Comparison of ENCODE assay signal across 24 mouse cellular contexts in genomic region chr13:24236736-24237135, GRCm38 (mm10). TPM values are rescaled to one million over a fixed set of nuclear protein-coding genes. Genes with fewer than 3 reads are reported as not detected.
A peak's percentile ranks its signal among the peaks of the same experiment; 100 is the strongest.
DNase-seq lines count a peak whose midpoint lies in the region; ATAC-seq and TF ChIP-seq lines count a peak whose summit lies in the region.
"Had no signal": no experiment of that assay in that cellular context is flagged by ENCODE, and none has a peak within 500 bp of the region (broad histone marks: within the 10 kb centered on the region; RNA-seq: fewer than 3 reads in every experiment).

No protein-coding gene starts in this region.

- H3K4me1 ChIP-seq in forebrain, embryonic 14.5 days (ENCODE audit: control insufficient read depth, insufficient read depth, low read length): no peaks in the 10 kb centered on the region
- H3K4me1 ChIP-seq in forebrain, embryonic 11.5 days (replicated peaks; ENCODE audit: control insufficient read depth, insufficient read depth, low read length): no peaks in the 10 kb centered on the region
- 0 out of 2 replicates have a peak, but pooled peaks cover 6% of the 10 kb centered on the region for H3K4me1 ChIP-seq in midbrain, postnatal 0 days (ENCODE audit: insufficient read depth, low read length)
- H3K4me1 ChIP-seq in midbrain, embryonic 15.5 days: peaks cover 7% of the 10 kb centered on the region; the same call in 1 of the 2 replicates
- peaks cover 7% of the 10 kb centered on the region; the same call in 1 of the 2 replicates for H3K4me1 ChIP-seq in neural tube, embryonic 15.5 days
- H3K4me1 ChIP-seq: liver, embryonic 15.5 days had no signal

- ATAC-seq in forebrain, embryonic 14.5 days: no peak
- ATAC-seq in forebrain, embryonic 11.5 days (replicated peaks; ENCODE audit: low FRiP score): no peak
- no peak for ATAC-seq in midbrain, postnatal 0 days (ENCODE audit: low FRiP score)
- ATAC-seq in midbrain, embryonic 15.5 days (replicated peaks): no peak
- ATAC-seq in neural tube, embryonic 15.5 days (ENCODE audit: low FRiP score): peak; percentile 40; the same call in 1 of the 2 replicates
- ATAC-seq: forebrain, embryonic 16.5 days; inflammation-experienced regulatory T-cells, adult 6 months; midbrain, embryonic 16.5 days had no signal

- no peak for TF ChIP-seq CTCF in midbrain, postnatal 0 days (IDR thresholded peaks at IDR 0.05)

- no peak overlapping the region for H3K4me3 ChIP-seq in forebrain, embryonic 14.5 days (ENCODE audit: low read depth, low read length)
- no peak overlapping the region for H3K4me3 ChIP-seq in forebrain, embryonic 11.5 days (ENCODE audit: low read depth, low read length)
- H3K4me3 ChIP-seq in midbrain, postnatal 0 days (ENCODE audit: low read depth, low read length): no peak overlapping the region
- no peak overlapping the region for H3K4me3 ChIP-seq in midbrain, embryonic 15.5 days
- H3K4me3 ChIP-seq in neural tube, embryonic 15.5 days (replicated peaks): no peak overlapping the region
- H3K4me3 ChIP-seq: embryonic facial prominence, embryonic 12.5 days; erythroblast, embryonic 14.5 days; heart, embryonic 13.5 days; hindbrain, embryonic 13.5 days; limb, embryonic 15.5 days; liver, embryonic 15.5 days had no signal

- H3K9ac ChIP-seq in forebrain, embryonic 14.5 days (ENCODE audit: low read length): no peak overlapping the region
- H3K9ac ChIP-seq in forebrain, embryonic 11.5 days (ENCODE audit: low read length): no peak overlapping the region
- no peak overlapping the region for H3K9ac ChIP-seq in midbrain, postnatal 0 days (replicated peaks; ENCODE audit: low read length, poor library complexity, severe bottlenecking)
- H3K9ac ChIP-seq in midbrain, embryonic 15.5 days: no peak overlapping the region
- H3K9ac ChIP-seq in neural tube, embryonic 15.5 days (replicated peaks): no peak overlapping the region
- H3K9ac ChIP-seq: embryonic facial prominence, embryonic 12.5 days; heart, embryonic 13.5 days; hindbrain, embryonic 13.5 days; limb, embryonic 15.5 days; liver, embryonic 15.5 days had no signal

- peak; percentile 53 for DNase-seq in forebrain, embryonic 14.5 days (ENCODE audit: low spot score)
- DNase-seq in forebrain, embryonic 11.5 days (ENCODE audit: low spot score): no peak
- peak; percentile 28 for DNase-seq in midbrain, postnatal 0 days (ENCODE audit: low spot score)
- peak; percentile 31 to 45 for DNase-seq in cerebellum, postnatal 14 days
- no peak for DNase-seq in right cerebral cortex, postnatal 4 days
- DNase-seq: adrenal gland, postnatal 25 days; kidney, postnatal 36 days; lung, postnatal 14 days; spleen, adult 18-20 months; thymus, adult 18-20 months; thymus, postnatal 4 days had no signal

- no peak overlapping the region for H3K4me2 ChIP-seq in forebrain, embryonic 14.5 days (ENCODE audit: low read length)
- no peak overlapping the region for H3K4me2 ChIP-seq in forebrain, embryonic 11.5 days (ENCODE audit: low read depth, low read length, severe bottlenecking)
- H3K4me2 ChIP-seq in midbrain, postnatal 0 days (ENCODE audit: low read depth, low read length, poor library complexity, severe bottlenecking): no peak overlapping the region
- no peak overlapping the region for H3K4me2 ChIP-seq in midbrain, embryonic 15.5 days
- H3K4me2 ChIP-seq in neural tube, embryonic 15.5 days: no peak overlapping the region
- H3K4me2 ChIP-seq: embryonic facial prominence, embryonic 12.5 days; heart, embryonic 13.5 days; hindbrain, embryonic 13.5 days; limb, embryonic 15.5 days; liver, embryonic 15.5 days had no signal

- H3K27ac ChIP-seq in forebrain, embryonic 14.5 days (ENCODE audit: low read depth, low read length): no peak overlapping the region
- H3K27ac ChIP-seq in forebrain, embryonic 11.5 days (ENCODE audit: low read depth, low read length): no peak overlapping the region
- no peak overlapping the region for H3K27ac ChIP-seq in midbrain, postnatal 0 days (ENCODE audit: low read depth, low read length)
- no peak overlapping the region for H3K27ac ChIP-seq in midbrain, embryonic 15.5 days
- H3K27ac ChIP-seq in neural tube, embryonic 15.5 days (replicated peaks): no peak overlapping the region
- H3K27ac ChIP-seq: embryonic facial prominence, embryonic 12.5 days; heart, embryonic 13.5 days; hindbrain, embryonic 13.5 days; limb, embryonic 15.5 days; liver, embryonic 15.5 days had no signal

- 83% methylated on average over 4 of the region's 4 CpGs for WGBS in forebrain, embryonic 14.5 days
- WGBS in forebrain, embryonic 11.5 days: 92% methylated on average over 4 of the region's 4 CpGs
- 79% methylated on average over 4 of the region's 4 CpGs for WGBS in midbrain, postnatal 0 days
- WGBS in midbrain, embryonic 15.5 days: 80% methylated on average over 4 of the region's 4 CpGs
- WGBS in neural tube, embryonic 15.5 days: 50% methylated on average over 4 of the region's 4 CpGs

- no peaks in the 10 kb centered on the region for H3K27me3 ChIP-seq in forebrain, embryonic 14.5 days (replicated peaks; ENCODE audit: control insufficient read depth, insufficient read depth, low read length)
- H3K27me3 ChIP-seq in forebrain, embryonic 11.5 days (ENCODE audit: control insufficient read depth, insufficient read depth, low read length): no peaks in the 10 kb centered on the region
- H3K27me3 ChIP-seq in midbrain, postnatal 0 days (ENCODE audit: insufficient read depth, low read length): no peaks in the 10 kb centered on the region
- H3K27me3 ChIP-seq in midbrain, embryonic 15.5 days (replicated peaks): no peaks in the 10 kb centered on the region
- H3K27me3 ChIP-seq in neural tube, embryonic 15.5 days (replicated peaks): no peaks in the 10 kb centered on the region
- H3K27me3 ChIP-seq: CH12.LX; embryonic facial prominence, embryonic 12.5 days; heart, embryonic 13.5 days; hindbrain, embryonic 13.5 days; limb, embryonic 15.5 days had no signal

- no peaks in the 10 kb centered on the region for H3K36me3 ChIP-seq in forebrain, embryonic 14.5 days (ENCODE audit: control insufficient read depth, insufficient read depth, low read length)
- no peaks in the 10 kb centered on the region for H3K36me3 ChIP-seq in forebrain, embryonic 11.5 days (ENCODE audit: control insufficient read depth, insufficient read depth, low read length)
- H3K36me3 ChIP-seq in midbrain, postnatal 0 days (ENCODE audit: insufficient read depth, low read length): no peaks in the 10 kb centered on the region
- H3K36me3 ChIP-seq in midbrain, embryonic 15.5 days (replicated peaks): no peaks in the 10 kb centered on the region
- H3K36me3 ChIP-seq in neural tube, embryonic 15.5 days: no peaks in the 10 kb centered on the region
- H3K36me3 ChIP-seq: embryonic facial prominence, embryonic 12.5 days; heart, embryonic 13.5 days; hindbrain, embryonic 13.5 days; limb, embryonic 15.5 days; liver, embryonic 15.5 days had no signal

- H3K9me3 ChIP-seq in forebrain, embryonic 14.5 days (replicated peaks; ENCODE audit: control insufficient read depth, low read length): no peaks in the 10 kb centered on the region
- no peaks in the 10 kb centered on the region for H3K9me3 ChIP-seq in forebrain, embryonic 11.5 days (ENCODE audit: control insufficient read depth, low read length)
- no peaks in the 10 kb centered on the region for H3K9me3 ChIP-seq in midbrain, postnatal 0 days (ENCODE audit: low read length)
- H3K9me3 ChIP-seq in midbrain, embryonic 15.5 days: no peaks in the 10 kb centered on the region
- H3K9me3 ChIP-seq in neural tube, embryonic 15.5 days (replicated peaks): no peaks in the 10 kb centered on the region
- H3K9me3 ChIP-seq: embryonic facial prominence, embryonic 12.5 days; heart, embryonic 13.5 days; hindbrain, embryonic 13.5 days; limb, embryonic 15.5 days; liver, embryonic 15.5 days had no signal

RNA-seq across cellular contexts. Expression of gene Carmil1, which starts 43.9 kb away (rescaled TPM):
- 14.5 and 24.8 TPM in 2 replicates for polyA plus RNA-seq in forebrain, embryonic 14.5 days (2014; fragmentation: Nextera tagmentation; extraction: Ambion mirVana)
- 27.7 and 30.0 TPM in 2 replicates for polyA plus RNA-seq in forebrain, embryonic 11.5 days (2014; fragmentation: Nextera tagmentation; extraction: Ambion mirVana)
- 47.6 and 56.8 TPM in 2 replicates for total RNA-seq in midbrain, postnatal 0 days (2014; rRNA removed)
- polyA plus RNA-seq in midbrain, postnatal 0 days (2015; fragmentation: Nextera tagmentation; extraction: Ambion mirVana): 38.5 and 40.7 TPM in 2 replicates
- polyA plus RNA-seq in midbrain, embryonic 15.5 days (2015; fragmentation: Nextera tagmentation; extraction: Ambion mirVana): 33.4 and 41.3 TPM in 2 replicates
- polyA plus RNA-seq in neural tube, embryonic 15.5 days (2015; fragmentation: Nextera tagmentation; extraction: Ambion mirVana): 37.6 and 39.9 TPM in 2 replicates
- total RNA-seq: megakaryocyte-erythroid progenitor cell, adult 5-6 weeks had no signal

Comparison
In these comparisons a context has a peak if more than half of its experiments do, and no peak if none do; other contexts are left out.
1. DNase-seq: peak in forebrain, embryonic 14.5 days (single experiment), midbrain, postnatal 0 days (single experiment) and cerebellum, postnatal 14 days (2 of 2); none in forebrain, embryonic 11.5 days (single experiment) and right cerebral cortex, postnatal 4 days (single experiment).